Mouse (Mus musculus): ENCODE measurements around the gene Gm17542. TPM values are rescaled to one million over a fixed set of nuclear protein-coding genes. Genes with fewer than 3 reads are reported as not detected.
A peak's percentile ranks its signal among the peaks of the same experiment; 100 is the strongest.
"Not testable (repeated sequence)": the region's sequence is repeated elsewhere in the genome, so short reads cannot be mapped to it uniquely, and the experiment has no call there.

Gm17542 gene
- not detected for total RNA-seq (2021)
- long read RNA-seq, experiment 1, result 0 reads
- long read RNA-seq, experiment 2, result 0 reads

- intact Hi-C loops (cut with DNase I; ENCODE audit: low total_unique reads); DNase-seq: not testable (repeated sequence)
Observed at GRCm38 (mm10) chr10:58718110-58718509, at the start of gene Gm17542. Gene Gm17542 (minus strand): TSS chr10:58718210.

- no peak for DNase-seq
- intact Hi-C loops (cut with DNase I; ENCODE audit: low total_unique reads), result no loop called here
Observed at GRCm38 (mm10) chr10:58739779-58740178, 21.8 kb upstream of the Gm17542 start.

- intact Hi-C loops (cut with DNase I; ENCODE audit: low total_unique reads), result no loop called here
- DNase-seq, result no peak
Observed at GRCm38 (mm10) chr10:58738152-58738551, 20.1 kb upstream of the Gm17542 start.

GRCm38 (mm10) chr10:58714789-58715148 lies 3.2 kb downstream of the Gm17542 start:
- no peak for DNase-seq
- intact Hi-C loops (cut with DNase I; ENCODE audit: low total_unique reads), result no loop called here

GRCm38 (mm10) chr10:58713855-58714788 lies 3.9 kb downstream of the Gm17542 start:
- intact Hi-C loops (cut with DNase I; ENCODE audit: low total_unique reads), result no loop called here

GRCm38 (mm10) chr10:58713225-58713624 lies 4.8 kb downstream of the Gm17542 start:
- DNase-seq, result no peak
- intact Hi-C loops (cut with DNase I; ENCODE audit: low total_unique reads), result no loop called here

More at GRCm38 (mm10) chr10:58713855-58714788, 3.9 kb downstream of the Gm17542 start:
- no peak for DNase-seq

GRCm38 (mm10) chr10:58709021-58709420 lies 9.0 kb downstream of the Gm17542 start:
- intact Hi-C loops (cut with DNase I; ENCODE audit: low total_unique reads), result no loop called here
- DNase-seq, result no peak

- intact Hi-C loops (cut with DNase I; ENCODE audit: low total_unique reads), result no loop called here
Observed at GRCm38 (mm10) chr10:58700578-58700977, 17.4 kb downstream of the Gm17542 start.

GRCm38 (mm10) chr10:58700160-58700559 lies 17.9 kb downstream of the Gm17542 start:
- intact Hi-C loops (cut with DNase I; ENCODE audit: low total_unique reads), result no loop called here
- DNase-seq, result no peak

More at GRCm38 (mm10) chr10:58700578-58700977, 17.4 kb downstream of the Gm17542 start:
- DNase-seq, result no peak

- intact Hi-C loops (cut with DNase I; ENCODE audit: low total_unique reads), result no loop called here
- no peak for DNase-seq
Observed at GRCm38 (mm10) chr10:58698955-58699354, 19.1 kb downstream of the Gm17542 start.

- intact Hi-C loops (cut with DNase I; ENCODE audit: low total_unique reads), result no loop called here
- DNase-seq, result no peak
Observed at GRCm38 (mm10) chr10:58691051-58691450, 27.0 kb downstream of the Gm17542 start.

- DNase-seq, result no peak
- intact Hi-C loops (cut with DNase I; ENCODE audit: low total_unique reads), result loop anchor here (5.0 kb wide), 2 partner anchors 52 to 117 kb away; no protein-coding TSS in a partner anchor
Observed at GRCm38 (mm10) chr10:58679298-58679697, 38.7 kb downstream of the Gm17542 start.

- peak; percentile 82 for DNase-seq
- intact Hi-C loops (cut with DNase I; ENCODE audit: low total_unique reads), result loop anchor here (5.0 kb wide), 2 partner anchors 48 to 113 kb away; no protein-coding TSS in a partner anchor
Observed at GRCm38 (mm10) chr10:58675533-58675932, 42.5 kb downstream of the Gm17542 start, which contains the start of gene Edar. Gene Edar (minus strand): TSS chr10:58675654.

- intact Hi-C loops (cut with DNase I; ENCODE audit: low total_unique reads), result no loop called here
- DNase-seq, result peak; percentile 67
Observed at GRCm38 (mm10) chr10:58673278-58674061, 44.5 kb downstream of the Gm17542 start.

- intact Hi-C loops (cut with DNase I; ENCODE audit: low total_unique reads), result no loop called here
- DNase-seq, result no peak
Observed at GRCm38 (mm10) chr10:58672557-58673277, 45.3 kb downstream of the Gm17542 start.

GRCm38 (mm10) chr10:58663868-58664267 lies 54.1 kb downstream of the Gm17542 start:
- intact Hi-C loops (cut with DNase I; ENCODE audit: low total_unique reads), result no loop called here
- DNase-seq, result peak; percentile 47
